Mouse (Mus musculus) midbrain, embryonic 14.5 days (tissue): ENCODE measurements around the gene Gm2075. TPM values are rescaled to one million over a fixed set of nuclear protein-coding genes. Genes with fewer than 3 reads are reported as not detected.
"Not testable (repeated sequence)": the region's sequence is repeated elsewhere in the genome, so short reads cannot be mapped to it uniquely, and the experiment has no call there.

ENCODE experiments used
- ATAC-seq: fragments of 200-750 bp; cut with Nextera tagmentation; 2 replicates; pipeline ENCODE4 v1.8.0; 2017; ENCODE audit warnings: moderate number of reproducible peaks, moderate library complexity; ENCODE audit not compliant: low FRiP score, low TSS enrichment
- DNase-seq: peaks from one replicate; pipeline ENCODE4 v3.0.0-alpha.2; 2015
- H3K27ac ChIP-seq: fragments of 300-500 bp; sonication (generic); replicated peaks from 2 replicates; pipeline ENCODE4 v1.5.1; 2014; ENCODE audit warnings: mild to moderate bottlenecking, low read depth, low read length, moderate library complexity
- H3K27me3 ChIP-seq: fragments of 300-500 bp; sonication (generic); 2 replicates; pipeline ENCODE4 v1.6.1; 2014; ENCODE audit warnings: low read length, control low read depth, mixed read lengths; ENCODE audit not compliant: control insufficient read depth, insufficient read depth
- H3K36me3 ChIP-seq: fragments of 300-500 bp; sonication (generic); 2 replicates; pipeline ENCODE4 v1.6.1; 2014; ENCODE audit warnings: low read length, control low read depth; ENCODE audit not compliant: control insufficient read depth, insufficient read depth
- H3K4me1 ChIP-seq: fragments of 300-500 bp; sonication (generic); 2 replicates; pipeline ENCODE4 v1.6.1; 2014; ENCODE audit warnings: mild to moderate bottlenecking, antibody characterized with exemption, low read length, control low read depth; ENCODE audit not compliant: control insufficient read depth, insufficient read depth
- H3K4me2 ChIP-seq: fragments of 300-500 bp; sonication (generic); 2 replicates; pipeline ENCODE4 v1.6.1; 2014; ENCODE audit warnings: mild to moderate bottlenecking, low read length, moderate library complexity
- H3K4me3 ChIP-seq: fragments of 300-500 bp; sonication (generic); replicated peaks from 2 replicates; pipeline ENCODE4 v1.5.1; 2014; ENCODE audit warnings: low read depth, low read length
- H3K9ac ChIP-seq: fragments of 300-500 bp; sonication (generic); replicated peaks from 2 replicates; pipeline ENCODE4 v1.6.1; 2014; ENCODE audit warnings: mild to moderate bottlenecking, low read length, moderate library complexity
- H3K9me3 ChIP-seq: fragments of 300-500 bp; sonication (generic); 2 replicates; pipeline ENCODE4 v1.6.1; 2016; ENCODE audit warnings: low read length, control low read depth, mixed read lengths; ENCODE audit not compliant: control insufficient read depth
- WGBS: fragments of 180-500 bp; shearing (Covaris S2); extraction: QIAGEN DNeasy Blood & Tissue Kit; methylation state at CpG from one replicate; pipeline ENCODE4 v1.1.7; 2014; 5-methylcytosine and 5-hydroxymethylcytosine counted together
- polyA plus RNA-seq: library from polyadenylated mRNA; unstranded; fragments of >200 nt; fragmentation: Nextera tagmentation; extraction: Ambion mirVana; gene quantifications from 2 replicates; pipeline ENCODE4 v1.2.1, GENCODE M21; 2014

Gene Gm2075
- not detected in 2 replicates for polyA plus RNA-seq

GRCm38 (mm10) chr12:88011548-88011947, at the start of gene Gm2075:
Gm2075 (plus strand) TSS chr12:88011848.
- H3K4me3 ChIP-seq, DNase-seq, H3K27me3 ChIP-seq, H3K9me3 ChIP-seq, H3K4me2 ChIP-seq, H3K36me3 ChIP-seq, ATAC-seq, H3K9ac ChIP-seq, H3K27ac ChIP-seq, H3K4me1 ChIP-seq: not testable (repeated sequence)
- WGBS: no CpG with 5 or more reads among the region's 1 CpGs

DNA sequence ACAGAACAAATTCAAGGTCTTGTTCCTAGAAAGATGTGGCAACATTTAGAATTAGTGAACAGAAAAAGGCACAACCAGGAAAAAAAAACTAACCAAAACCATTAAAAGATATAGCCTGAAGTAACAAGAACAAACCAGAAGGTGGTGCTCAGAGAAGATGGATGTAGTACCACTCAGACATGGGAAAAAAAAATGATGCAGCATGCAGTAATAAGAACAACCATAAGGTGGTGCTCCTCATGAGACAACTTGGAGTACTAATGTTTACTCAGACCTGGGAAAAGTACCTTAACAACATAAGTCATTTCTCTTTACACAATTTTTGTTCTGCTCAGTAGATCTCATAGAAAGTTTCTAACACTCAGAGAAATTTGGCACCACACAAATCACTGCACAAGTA, 27.6 kb upstream of the Gm2075 start:
- H3K27me3 ChIP-seq, H3K4me2 ChIP-seq, H3K4me3 ChIP-seq, H3K36me3 ChIP-seq, H3K27ac ChIP-seq, H3K9ac ChIP-seq, ATAC-seq, H3K9me3 ChIP-seq, DNase-seq, H3K4me1 ChIP-seq: not testable (repeated sequence)

DNA sequence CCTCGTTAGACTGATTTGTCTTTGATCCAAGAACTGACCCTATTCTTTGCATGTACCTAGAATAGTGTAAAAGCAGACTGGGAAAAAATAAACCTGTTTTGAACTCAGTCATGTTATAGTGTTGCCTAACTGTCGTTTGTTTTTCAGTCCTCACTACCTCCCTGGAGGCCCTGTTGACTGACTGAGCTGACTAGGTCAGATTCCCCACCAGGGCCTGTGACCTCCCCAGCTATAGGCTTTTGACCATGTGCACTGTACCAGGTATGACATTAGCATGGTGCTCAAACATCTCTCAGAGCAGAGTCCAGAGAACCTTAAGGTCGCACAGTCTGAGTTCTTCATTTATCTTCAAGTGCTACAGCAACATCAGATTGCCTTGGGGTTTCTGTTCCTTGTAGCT, 7.5 kb upstream of the Gm2075 start:
- not testable (repeated sequence) for ATAC-seq, DNase-seq, H3K4me1 ChIP-seq, H3K27ac ChIP-seq, H3K9me3 ChIP-seq, H3K36me3 ChIP-seq, H3K27me3 ChIP-seq, H3K9ac ChIP-seq, H3K4me3 ChIP-seq, H3K4me2 ChIP-seq
- WGBS: 82% methylated on average over 3 of the region's 3 CpGs

GRCm38 (mm10) chr12:88018671-88019070, 7.0 kb downstream of the Gm2075 start, which contains the start of gene Gm6803:
Gm6803 (minus strand) TSS chr12:88018771.
- ATAC-seq, H3K36me3 ChIP-seq, H3K9me3 ChIP-seq, H3K27ac ChIP-seq, H3K27me3 ChIP-seq, H3K9ac ChIP-seq, H3K4me2 ChIP-seq, DNase-seq, H3K4me3 ChIP-seq, H3K4me1 ChIP-seq: not testable (repeated sequence)
- 87% methylated on average over 2 of the region's 2 CpGs for WGBS

- H3K36me3 ChIP-seq, ATAC-seq, H3K4me2 ChIP-seq, H3K4me3 ChIP-seq, H3K27me3 ChIP-seq, H3K9me3 ChIP-seq, H3K4me1 ChIP-seq, H3K9ac ChIP-seq, DNase-seq, H3K27ac ChIP-seq: not testable (repeated sequence)
- 79% methylated on average over 1 of the region's 1 CpGs for WGBS
These were observed 15.1 kb downstream of the Gm2075 start, which contains the start of gene Gm2056 for GRCm38 (mm10) chr12:88026704-88027103. Gm2056 (plus strand) TSS chr12:88027004.

DNA sequence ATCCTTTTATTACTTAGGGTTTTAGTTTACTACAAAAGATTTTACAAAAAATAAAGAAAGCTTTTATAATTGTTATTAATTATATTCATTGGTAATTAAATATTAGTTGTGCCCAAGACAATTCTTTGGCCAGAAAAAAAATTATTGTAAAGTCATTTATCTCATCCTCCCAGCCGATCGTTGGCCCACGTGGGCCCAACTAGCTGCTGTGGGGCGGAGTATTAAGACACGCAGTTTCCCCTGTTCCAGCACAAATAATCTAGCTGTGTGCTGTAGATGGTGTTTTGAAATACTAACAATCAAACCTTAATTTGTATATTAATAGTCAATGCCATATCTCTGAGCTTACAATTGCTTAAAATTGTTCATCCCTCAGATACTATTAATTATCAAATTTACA, 20.6 kb downstream of the Gm2075 start:
- H3K4me3 ChIP-seq, H3K36me3 ChIP-seq, DNase-seq, H3K4me2 ChIP-seq, ATAC-seq, H3K27ac ChIP-seq, H3K9me3 ChIP-seq, H3K4me1 ChIP-seq, H3K27me3 ChIP-seq, H3K9ac ChIP-seq: not testable (repeated sequence)
- 92% methylated on average over 5 of the region's 5 CpGs for WGBS

- ATAC-seq, H3K4me2 ChIP-seq, H3K36me3 ChIP-seq, H3K4me3 ChIP-seq, H3K27ac ChIP-seq, DNase-seq, H3K27me3 ChIP-seq, H3K9ac ChIP-seq, H3K4me1 ChIP-seq, H3K9me3 ChIP-seq: not testable (repeated sequence)
These were observed 27.4 kb downstream of the Gm2075 start for GRCm38 (mm10) chr12:88039062-88039461.

DNA sequence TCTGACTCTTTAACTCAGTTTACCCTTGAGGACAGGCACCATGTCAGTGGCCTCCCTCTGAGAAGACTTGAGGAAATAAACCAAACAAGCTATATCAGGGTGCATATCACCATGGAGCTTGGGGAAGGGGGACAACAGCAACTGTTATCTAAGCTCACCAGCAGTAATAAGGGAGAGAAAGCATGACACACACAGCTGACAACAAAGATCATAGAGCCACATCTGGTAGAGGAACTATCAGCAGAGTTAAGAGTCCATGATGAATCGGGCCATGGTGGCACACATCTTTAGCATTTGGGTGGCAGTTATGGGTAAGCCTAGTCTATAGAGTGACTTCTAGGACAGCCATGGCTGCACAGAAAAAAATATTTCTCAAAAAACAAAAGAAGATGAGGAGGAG, 28.1 kb downstream of the Gm2075 start:
- H3K27ac ChIP-seq, ATAC-seq, H3K9me3 ChIP-seq, DNase-seq, H3K9ac ChIP-seq, H3K4me2 ChIP-seq, H3K36me3 ChIP-seq, H3K27me3 ChIP-seq, H3K4me3 ChIP-seq, H3K4me1 ChIP-seq: not testable (repeated sequence)
- 98% methylated on average over 1 of the region's 1 CpGs for WGBS

DNA sequence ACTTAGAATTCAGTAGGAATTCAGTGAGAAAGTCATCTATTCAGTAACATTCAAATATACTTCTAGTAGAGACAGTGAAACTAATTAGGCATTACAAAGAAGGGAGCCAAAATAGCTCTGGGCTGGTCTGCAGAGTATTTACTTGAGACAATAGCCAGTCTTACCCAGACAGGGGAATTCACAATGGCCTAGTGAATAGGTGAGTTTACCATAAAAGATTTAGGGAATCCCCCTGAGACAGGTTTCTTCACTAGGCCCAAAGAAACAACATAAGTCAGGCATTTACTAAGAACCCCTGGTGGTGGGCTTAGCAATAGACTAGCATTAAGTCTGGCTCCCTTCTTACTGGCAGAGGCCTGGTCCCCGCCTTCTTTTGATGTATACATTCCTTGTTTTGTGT, 33.6 kb downstream of the Gm2075 start:
- not testable (repeated sequence) for H3K9ac ChIP-seq, H3K4me1 ChIP-seq, H3K4me3 ChIP-seq, H3K9me3 ChIP-seq, H3K4me2 ChIP-seq, H3K36me3 ChIP-seq, ATAC-seq, DNase-seq, H3K27me3 ChIP-seq, H3K27ac ChIP-seq
- 68% methylated on average over 1 of the region's 1 CpGs for WGBS
